Mouse (Mus musculus) myocyte (in vitro differentiated cells): ENCODE data around the gene Acsm3.

Experiments
- POLR2A ChIP-seq: IDR thresholded peaks from one replicate; pipeline ENCODE4 v1.6.1; 2011; ENCODE audit warnings: low read depth, mild to moderate bottlenecking, control low read depth, moderate library complexity; ENCODE audit not compliant: insufficient read length
- POLR2AphosphoS2 ChIP-seq: IDR thresholded peaks from one replicate; pipeline ENCODE4 v1.6.1; 2011; ENCODE audit warnings: low read depth, control low read depth; ENCODE audit not compliant: insufficient read length
- SRF ChIP-seq: IDR thresholded peaks from one replicate; pipeline ENCODE4 v1.6.1; 2011; ENCODE audit warnings: low read depth; ENCODE audit not compliant: control insufficient read depth, insufficient read length

DNA sequence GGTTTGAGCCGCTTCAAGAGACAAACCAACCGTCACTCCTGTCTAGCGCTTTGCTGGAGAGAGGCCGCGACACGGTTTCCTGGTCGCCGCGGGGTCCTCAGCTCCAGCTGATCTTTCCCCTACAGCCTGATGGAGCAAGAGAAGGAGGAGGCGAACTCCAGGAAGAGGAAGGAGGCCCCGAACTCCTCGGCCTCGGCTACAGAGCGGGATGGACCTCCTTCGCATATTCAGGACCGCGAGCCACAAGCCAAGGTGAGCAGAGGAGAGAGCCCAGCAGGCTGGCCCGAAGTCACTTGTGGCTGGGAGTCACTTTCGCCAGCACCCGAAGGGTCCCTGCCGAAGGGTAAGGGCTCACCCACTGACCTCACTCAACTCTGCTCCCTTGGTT, 33.5 kb downstream of the Acsm3 start:
- TF ChIP-seq POLR2A (no peak), POLR2AphosphoS2 (no peak), SRF (no peak)
